Mouse (Mus musculus): ENCODE data around the gene Cebpe. TPM values are rescaled to one million over a fixed set of nuclear protein-coding genes. Genes with fewer than 3 reads are reported as not detected.

The Cebpe gene
- polyA plus RNA-seq, 1 experiment from 2014 or later = not detected

GRCm38 (mm10) chr14:54741721-54742120 is 29.7 kb upstream of the Cebpe start:
- no peak for ATAC-seq (ENCODE audit: insufficient number of reproducible peaks, insufficient read depth, low FRiP score, low TSS enrichment, low read depth)
- Histone ChIP-seq H3K36me3 (no peaks in the 10 kb centered on the region), H3K4me1 (peaks cover 24% of the 10 kb centered on the region), H3K27ac (no peak overlapping the region), H3K9me3 (no peaks in the 10 kb centered on the region), H3K9ac (no peak overlapping the region), H3K27me3 (no peaks in the 10 kb centered on the region; the same call in 1 of the 2 replicates), H3K4me2 (no peak overlapping the region), H3K4me3 (no peak overlapping the region)
- 64% methylated on average over 6 of the region's 6 CpGs for WGBS

- H3K36me3 ChIP-seq = no peaks in the 10 kb centered on the region
- ATAC-seq (ENCODE audit: insufficient number of reproducible peaks, insufficient read depth, low FRiP score, low TSS enrichment, low read depth) = no peak
- no peak overlapping the region for H3K9ac ChIP-seq
- 75% methylated on average over 10 of the region's 10 CpGs for WGBS
- peaks cover 27% of the 10 kb centered on the region for H3K4me1 ChIP-seq
- H3K27me3 ChIP-seq = no peaks in the 10 kb centered on the region
- no peaks in the 10 kb centered on the region for H3K9me3 ChIP-seq
- no peak overlapping the region for H3K4me3 ChIP-seq
- no peak overlapping the region for H3K4me2 ChIP-seq
- no peak overlapping the region for H3K27ac ChIP-seq
Measured at GRCm38 (mm10) chr14:54737634-54738033, 25.7 kb upstream of the Cebpe start.

DNA sequence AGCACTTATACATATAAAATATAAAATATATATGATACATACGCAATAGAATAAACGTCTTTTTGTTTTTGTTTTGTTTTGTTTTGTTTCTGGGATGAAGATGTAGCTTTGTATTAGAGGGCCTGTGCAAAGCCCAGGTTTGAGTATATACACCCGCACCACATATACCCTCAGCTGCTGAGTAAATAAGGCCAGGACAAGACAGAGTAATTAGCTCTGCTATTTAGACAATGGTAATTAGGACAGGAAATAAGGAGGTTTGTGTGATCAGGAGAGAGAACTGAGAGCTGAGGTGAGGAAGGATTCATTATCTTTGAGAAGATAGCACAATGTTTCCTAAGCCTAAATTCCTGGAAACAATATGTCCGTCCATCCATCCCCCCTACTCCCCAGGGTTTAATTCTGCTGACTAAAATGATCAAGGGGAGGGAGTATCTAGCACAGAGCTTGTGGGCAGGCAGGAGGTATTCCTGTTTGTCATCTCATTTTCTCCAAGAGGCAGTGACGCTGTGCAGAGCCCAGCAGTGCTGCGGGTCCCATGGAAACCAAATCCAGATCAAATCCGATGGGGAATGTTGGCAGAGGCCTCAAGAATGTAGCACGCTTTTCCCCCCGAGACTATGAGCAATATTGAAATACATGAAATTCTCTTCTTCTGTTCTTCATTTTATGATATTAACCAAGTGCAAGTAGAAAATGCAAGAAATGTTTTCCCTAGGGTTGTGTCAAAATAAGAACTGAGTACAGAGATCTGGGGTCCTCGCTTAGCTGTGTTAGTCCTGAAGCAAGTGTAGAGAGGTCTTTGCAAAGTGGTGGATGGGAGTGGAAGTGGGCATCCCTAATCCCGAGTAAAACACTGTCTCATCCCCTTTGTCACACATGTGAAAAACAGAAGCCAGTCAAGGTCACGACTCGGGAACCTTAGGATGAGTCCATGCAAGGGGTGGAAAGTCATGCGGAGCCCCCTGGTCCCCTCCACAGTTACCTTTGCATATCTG is 24.9 kb upstream of the Cebpe start:
- no peak overlapping the region for H3K4me2 ChIP-seq
- no peak overlapping the region for H3K4me3 ChIP-seq
- H3K9me3 ChIP-seq = no peaks in the 10 kb centered on the region
- peak overlapping the region; percentile 33; the same call in 1 of the 2 replicates for H3K27ac ChIP-seq
- no peaks in the 10 kb centered on the region for H3K27me3 ChIP-seq
- peaks cover 20% of the 10 kb centered on the region for H3K4me1 ChIP-seq
- no peaks in the 10 kb centered on the region for H3K36me3 ChIP-seq
- 0 out of 2 replicates have a peak, but pooled peaks have one; percentile 62 for ATAC-seq (ENCODE audit: insufficient number of reproducible peaks, insufficient read depth, low FRiP score, low TSS enrichment, low read depth)
- WGBS = 49% methylated on average over 14 of the region's 14 CpGs
- H3K9ac ChIP-seq = no peak overlapping the region

DNA sequence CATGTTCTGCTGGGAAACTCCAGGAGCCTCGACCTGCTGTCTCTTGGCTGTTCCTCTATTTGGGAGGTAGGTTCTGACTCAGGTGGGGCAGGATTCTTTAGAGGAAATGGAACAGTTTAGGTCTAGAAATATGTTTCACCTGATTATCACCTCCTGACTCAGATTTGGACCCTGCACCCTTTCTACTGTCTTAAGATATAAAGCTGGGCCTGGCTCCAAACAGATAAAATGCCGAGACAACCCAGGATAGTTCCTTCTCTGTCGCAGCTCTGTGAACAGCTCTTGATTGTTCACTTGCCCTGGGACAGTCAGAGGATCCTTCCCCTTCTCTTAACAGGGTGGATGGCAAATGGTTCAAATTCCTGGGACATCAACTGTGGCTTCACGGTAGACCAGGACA is 23.2 kb upstream of the Cebpe start:
- Histone ChIP-seq H3K4me3 (no peak overlapping the region), H3K9me3 (no peaks in the 10 kb centered on the region), H3K36me3 (no peaks in the 10 kb centered on the region), H3K9ac (no peak overlapping the region), H3K4me2 (no peak overlapping the region), H3K27ac (no peak overlapping the region), H3K4me1 (peaks cover 16% of the 10 kb centered on the region; the same call in 1 of the 2 replicates), H3K27me3 (no peaks in the 10 kb centered on the region)
- WGBS = 69% methylated on average over 4 of the region's 4 CpGs
- no peak for ATAC-seq (ENCODE audit: insufficient number of reproducible peaks, insufficient read depth, low FRiP score, low TSS enrichment, low read depth)

DNA sequence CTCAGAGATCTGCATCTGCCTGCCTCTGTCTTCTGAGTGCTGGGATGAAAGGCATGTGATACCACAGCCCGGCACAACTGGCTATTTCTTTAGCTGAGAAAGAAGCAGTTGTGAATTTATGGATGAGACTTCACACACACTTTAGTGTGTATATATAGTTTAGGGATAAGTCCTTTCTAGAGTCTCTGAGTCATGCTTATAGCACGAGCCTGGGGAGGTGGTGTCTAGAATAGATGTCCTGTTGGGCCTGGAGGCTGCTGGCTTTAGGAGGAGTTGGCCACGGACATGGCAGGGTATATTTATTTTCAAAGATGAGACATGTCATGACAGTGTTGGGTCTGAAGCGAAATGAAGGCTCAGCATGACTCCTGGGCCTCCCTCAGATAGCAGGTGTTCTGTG is 22.0 kb upstream of the Cebpe start:
- no peak overlapping the region for H3K27ac ChIP-seq
- no peak overlapping the region for H3K9ac ChIP-seq
- H3K9me3 ChIP-seq = no peaks in the 10 kb centered on the region
- H3K4me3 ChIP-seq = no peak overlapping the region
- no peaks in the 10 kb centered on the region for H3K27me3 ChIP-seq
- peaks cover 16% of the 10 kb centered on the region; the same call in 1 of the 2 replicates for H3K4me1 ChIP-seq
- ATAC-seq (ENCODE audit: insufficient number of reproducible peaks, insufficient read depth, low FRiP score, low TSS enrichment, low read depth) = no peak
- no peak overlapping the region for H3K4me2 ChIP-seq
- WGBS = 80% methylated on average over 4 of the region's 4 CpGs
- no peaks in the 10 kb centered on the region for H3K36me3 ChIP-seq

DNA sequence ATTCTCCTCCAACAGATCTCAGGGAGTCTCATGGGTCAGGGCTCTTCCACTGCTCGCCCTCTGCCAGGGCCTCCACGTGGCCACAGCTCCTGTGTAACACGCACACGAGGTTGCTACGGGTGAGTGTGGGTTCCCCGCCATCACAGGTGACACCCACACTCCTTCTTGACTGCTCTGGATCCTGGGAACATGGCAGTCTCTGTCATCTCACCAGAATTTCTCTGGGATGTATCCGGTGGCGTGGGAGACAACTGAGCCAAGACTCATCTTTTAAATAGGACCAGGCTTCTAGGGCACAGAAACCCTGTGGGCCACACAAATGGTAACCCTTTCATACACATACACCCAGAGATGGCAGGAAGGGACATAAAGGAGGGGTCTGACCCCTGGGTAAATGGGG is 20.2 kb upstream of the Cebpe start:
- Histone ChIP-seq H3K36me3 (no peaks in the 10 kb centered on the region), H3K4me2 (no peak overlapping the region), H3K4me1 (peaks cover 7% of the 10 kb centered on the region; the same call in 1 of the 2 replicates), H3K9me3 (no peaks in the 10 kb centered on the region), H3K4me3 (no peak overlapping the region), H3K27ac (no peak overlapping the region), H3K27me3 (no peaks in the 10 kb centered on the region), H3K9ac (no peak overlapping the region)
- WGBS = 81% methylated on average over 8 of the region's 8 CpGs
- no peak for ATAC-seq (ENCODE audit: insufficient number of reproducible peaks, insufficient read depth, low FRiP score, low TSS enrichment, low read depth)

- Histone ChIP-seq H3K4me2 (no peak overlapping the region), H3K9me3 (no peaks in the 10 kb centered on the region), H3K27me3 (no peaks in the 10 kb centered on the region), H3K9ac (no peak overlapping the region), H3K27ac (no peak overlapping the region), H3K4me1 (no peaks in the 10 kb centered on the region), H3K4me3 (no peak overlapping the region), H3K36me3 (no peaks in the 10 kb centered on the region)
- no peak for ATAC-seq (ENCODE audit: insufficient number of reproducible peaks, insufficient read depth, low FRiP score, low TSS enrichment, low read depth)
- 84% methylated on average over 6 of the region's 6 CpGs for WGBS
Measured at GRCm38 (mm10) chr14:54730305-54730704, 18.3 kb upstream of the Cebpe start.

DNA sequence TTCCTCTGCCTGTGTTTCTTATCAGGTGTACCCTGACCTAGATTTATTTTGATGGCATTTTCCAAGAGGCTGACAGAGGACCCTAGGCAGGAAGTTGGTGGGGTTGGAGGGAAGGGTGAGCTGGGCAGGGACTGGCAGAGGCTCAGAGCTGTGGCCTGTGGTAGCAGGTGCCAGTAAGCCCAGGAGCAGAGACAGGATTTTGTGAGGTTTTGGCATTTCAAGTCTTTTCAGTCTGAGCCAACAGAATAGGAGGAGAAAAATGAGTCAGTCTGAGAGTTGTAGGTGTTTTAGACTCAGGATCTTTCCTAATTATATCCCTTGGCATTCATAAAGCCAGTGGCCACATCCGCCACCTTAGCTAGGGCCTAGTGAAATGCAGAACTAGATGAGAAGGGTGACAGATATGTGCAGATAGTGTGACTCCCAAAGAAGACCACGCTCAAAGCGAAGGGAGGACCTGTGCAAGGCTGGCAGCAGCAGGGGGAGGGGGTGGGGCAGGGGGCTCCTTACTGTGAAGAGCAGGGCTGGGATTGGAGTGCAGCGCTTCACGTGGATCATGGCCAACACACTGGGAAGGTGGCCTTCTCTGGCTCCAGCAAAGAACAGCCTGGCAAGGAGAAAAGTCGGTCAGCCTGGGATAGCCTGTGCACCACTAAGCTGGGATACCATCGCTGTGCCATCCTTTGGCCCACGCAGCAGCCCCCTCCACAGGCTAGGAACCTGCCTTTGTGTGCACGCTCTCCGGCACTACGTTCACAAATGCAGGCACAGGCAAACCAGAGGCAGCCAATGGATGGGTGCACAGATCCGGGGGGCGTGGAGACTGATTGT is 17.1 kb upstream of the Cebpe start:
- ATAC-seq (ENCODE audit: insufficient number of reproducible peaks, insufficient read depth, low FRiP score, low TSS enrichment, low read depth) = no peak
- Histone ChIP-seq H3K36me3 (no peaks in the 10 kb centered on the region), H3K9ac (no peak overlapping the region), H3K27ac (no peak overlapping the region), H3K4me1 (no peaks in the 10 kb centered on the region), H3K4me2 (no peak overlapping the region), H3K4me3 (no peak overlapping the region), H3K9me3 (no peaks in the 10 kb centered on the region), H3K27me3 (no peaks in the 10 kb centered on the region)
- WGBS = 70% methylated on average over 13 of the region's 13 CpGs

GRCm38 (mm10) chr14:54727565-54727964 is 15.6 kb upstream of the Cebpe start:
- no peaks in the 10 kb centered on the region for H3K27me3 ChIP-seq
- H3K36me3 ChIP-seq = no peaks in the 10 kb centered on the region
- no peak overlapping the region for H3K4me3 ChIP-seq
- no peak overlapping the region for H3K4me2 ChIP-seq
- H3K9ac ChIP-seq = no peak overlapping the region
- H3K27ac ChIP-seq = no peak overlapping the region
- no peaks in the 10 kb centered on the region for H3K4me1 ChIP-seq
- 77% methylated on average over 5 of the region's 5 CpGs for WGBS
- ATAC-seq (ENCODE audit: insufficient number of reproducible peaks, insufficient read depth, low FRiP score, low TSS enrichment, low read depth) = no peak
- no peaks in the 10 kb centered on the region for H3K9me3 ChIP-seq

DNA sequence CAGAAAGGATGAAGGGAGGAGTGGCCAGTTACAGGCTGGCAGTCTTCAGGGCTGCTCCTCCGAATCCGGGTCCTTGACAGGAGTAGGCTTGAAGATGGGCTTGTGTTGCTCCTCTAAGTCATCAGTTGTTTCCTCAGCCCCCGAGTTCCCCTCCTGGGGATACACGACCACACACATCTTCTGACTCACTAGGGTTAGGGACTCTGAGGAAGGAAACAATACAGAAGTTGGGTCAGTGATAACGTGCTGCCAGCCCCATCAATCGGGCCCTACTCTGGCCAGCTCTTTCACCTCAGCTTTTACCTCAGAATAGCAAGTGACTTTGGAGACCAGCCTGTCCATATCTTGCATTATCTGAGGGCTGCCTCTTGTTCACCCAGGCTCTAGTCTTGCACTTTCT is 12.1 kb upstream of the Cebpe start:
- H3K27ac ChIP-seq = no peak overlapping the region
- ATAC-seq (ENCODE audit: insufficient number of reproducible peaks, insufficient read depth, low FRiP score, low TSS enrichment, low read depth) = no peak
- H3K36me3 ChIP-seq = no peaks in the 10 kb centered on the region
- H3K4me1 ChIP-seq = no peaks in the 10 kb centered on the region
- H3K4me3 ChIP-seq = no peak overlapping the region
- H3K9ac ChIP-seq = no peak overlapping the region
- H3K9me3 ChIP-seq = no peaks in the 10 kb centered on the region
- WGBS = 71% methylated on average over 6 of the region's 6 CpGs
- no peak overlapping the region for H3K4me2 ChIP-seq
- H3K27me3 ChIP-seq = no peaks in the 10 kb centered on the region

- no peak overlapping the region for H3K4me2 ChIP-seq
- H3K27ac ChIP-seq = no peak overlapping the region
- no peaks in the 10 kb centered on the region for H3K9me3 ChIP-seq
- H3K4me3 ChIP-seq = no peak overlapping the region
- 80% methylated on average over 10 of the region's 10 CpGs for WGBS
- H3K27me3 ChIP-seq = no peaks in the 10 kb centered on the region
- H3K4me1 ChIP-seq = no peaks in the 10 kb centered on the region
- no peak overlapping the region for H3K9ac ChIP-seq
- ATAC-seq (ENCODE audit: insufficient number of reproducible peaks, insufficient read depth, low FRiP score, low TSS enrichment, low read depth) = no peak
- no peaks in the 10 kb centered on the region for H3K36me3 ChIP-seq
Measured at GRCm38 (mm10) chr14:54721711-54722110, 9.7 kb upstream of the Cebpe start.

All from embryonic facial prominence, embryonic 13.5 days (tissue).